Mouse (Mus musculus): ENCODE measurements around the gene Ccn5. TPM values are rescaled to one million over a fixed set of nuclear protein-coding genes. Genes with fewer than 3 reads are reported as not detected.

The Ccn5 gene
- polyA plus RNA-seq, 1 experiment from 2014 or later = not detected

GRCm38 (mm10) chr2:163809704-163810103 lies 11.0 kb upstream of the Ccn5 start:
- Histone ChIP-seq H3K4me3 (ENCODE audit: low read depth, low read length) (no peak overlapping the region), H3K27me3 (replicated peaks; ENCODE audit: control insufficient read depth, insufficient read depth, low read length) (no peaks in the 10 kb centered on the region), H3K9me3 (ENCODE audit: control insufficient read depth) (no peaks in the 10 kb centered on the region), H3K9ac (ENCODE audit: low read depth, low read length) (no peak overlapping the region), H3K4me2 (replicated peaks; ENCODE audit: low read depth) (no peak overlapping the region), H3K27ac (ENCODE audit: low read depth, low read length) (no peak overlapping the region), H3K4me1 (replicated peaks; ENCODE audit: control insufficient read depth, insufficient read depth, low read length) (no peaks in the 10 kb centered on the region), H3K36me3 (ENCODE audit: control insufficient read depth, insufficient read depth) (no peaks in the 10 kb centered on the region)
- 49% methylated on average over 7 of the region's 7 CpGs for WGBS
- ATAC-seq = no peak
- no peak for TF ChIP-seq CTCF (IDR thresholded peaks at IDR 0.05; ENCODE audit: low read depth)

- H3K9ac ChIP-seq (ENCODE audit: low read depth, low read length) = no peak overlapping the region
- no peaks in the 10 kb centered on the region for H3K36me3 ChIP-seq (ENCODE audit: control insufficient read depth, insufficient read depth)
- WGBS = 52% methylated on average over 5 of the region's 5 CpGs
- TF ChIP-seq CTCF (IDR thresholded peaks at IDR 0.05; ENCODE audit: low read depth) = no peak
- H3K4me1 ChIP-seq (replicated peaks; ENCODE audit: control insufficient read depth, insufficient read depth, low read length) = no peaks in the 10 kb centered on the region
- no peak overlapping the region for H3K27ac ChIP-seq (ENCODE audit: low read depth, low read length)
- H3K4me2 ChIP-seq (replicated peaks; ENCODE audit: low read depth) = no peak overlapping the region
- no peaks in the 10 kb centered on the region for H3K9me3 ChIP-seq (ENCODE audit: control insufficient read depth)
- no peaks in the 10 kb centered on the region for H3K27me3 ChIP-seq (replicated peaks; ENCODE audit: control insufficient read depth, insufficient read depth, low read length)
- H3K4me3 ChIP-seq (ENCODE audit: low read depth, low read length) = no peak overlapping the region
- no peak for ATAC-seq
Measured at GRCm38 (mm10) chr2:163813077-163813476, 7.6 kb upstream of the Ccn5 start.

GRCm38 (mm10) chr2:163814739-163815465 lies 5.8 kb upstream of the Ccn5 start:
- Histone ChIP-seq H3K27me3 (replicated peaks; ENCODE audit: control insufficient read depth, insufficient read depth, low read length) (no peaks in the 10 kb centered on the region), H3K27ac (ENCODE audit: low read depth, low read length) (no peak overlapping the region), H3K4me1 (replicated peaks; ENCODE audit: control insufficient read depth, insufficient read depth, low read length) (no peaks in the 10 kb centered on the region), H3K4me3 (ENCODE audit: low read depth, low read length) (no peak overlapping the region), H3K4me2 (replicated peaks; ENCODE audit: low read depth) (no peak overlapping the region), H3K36me3 (ENCODE audit: control insufficient read depth, insufficient read depth) (no peaks in the 10 kb centered on the region), H3K9ac (ENCODE audit: low read depth, low read length) (no peak overlapping the region), H3K9me3 (ENCODE audit: control insufficient read depth) (no peaks in the 10 kb centered on the region)
- 89% methylated on average over 9 of the region's 9 CpGs for WGBS
- no peak for TF ChIP-seq CTCF (IDR thresholded peaks at IDR 0.05; ENCODE audit: low read depth)
- ATAC-seq = no peak

- 0 out of 2 replicates have a peak overlapping the region, but pooled peaks have one; percentile 3 for H3K4me2 ChIP-seq (replicated peaks; ENCODE audit: low read depth)
- TF ChIP-seq CTCF (IDR thresholded peaks at IDR 0.05; ENCODE audit: low read depth) = peak; percentile 94
- WGBS = 10% methylated on average over 4 of the region's 4 CpGs
- no peak overlapping the region for H3K27ac ChIP-seq (ENCODE audit: low read depth, low read length)
- H3K36me3 ChIP-seq (ENCODE audit: control insufficient read depth, insufficient read depth) = no peaks in the 10 kb centered on the region
- H3K4me3 ChIP-seq (ENCODE audit: low read depth, low read length) = no peak overlapping the region
- H3K4me1 ChIP-seq (replicated peaks; ENCODE audit: control insufficient read depth, insufficient read depth, low read length) = no peaks in the 10 kb centered on the region
- H3K9ac ChIP-seq (ENCODE audit: low read depth, low read length) = no peak overlapping the region
- no peaks in the 10 kb centered on the region for H3K9me3 ChIP-seq (ENCODE audit: control insufficient read depth)
- no peak for ATAC-seq
- H3K27me3 ChIP-seq (replicated peaks; ENCODE audit: control insufficient read depth, insufficient read depth, low read length) = no peaks in the 10 kb centered on the region
Measured at GRCm38 (mm10) chr2:163823248-163823647, 2.6 kb downstream of the Ccn5 start.

GRCm38 (mm10) chr2:163823771-163824170 lies 3.1 kb downstream of the Ccn5 start:
- 0 out of 2 replicates have a peak overlapping the region, but pooled peaks have one; percentile 3 for H3K4me2 ChIP-seq (replicated peaks; ENCODE audit: low read depth)
- no peaks in the 10 kb centered on the region for H3K9me3 ChIP-seq (ENCODE audit: control insufficient read depth)
- no peaks in the 10 kb centered on the region for H3K4me1 ChIP-seq (replicated peaks; ENCODE audit: control insufficient read depth, insufficient read depth, low read length)
- H3K36me3 ChIP-seq (ENCODE audit: control insufficient read depth, insufficient read depth) = no peaks in the 10 kb centered on the region
- H3K27ac ChIP-seq (ENCODE audit: low read depth, low read length) = no peak overlapping the region
- ATAC-seq = no peak
- no peaks in the 10 kb centered on the region for H3K27me3 ChIP-seq (replicated peaks; ENCODE audit: control insufficient read depth, insufficient read depth, low read length)
- no peak overlapping the region for H3K9ac ChIP-seq (ENCODE audit: low read depth, low read length)
- no peak overlapping the region for H3K4me3 ChIP-seq (ENCODE audit: low read depth, low read length)
- WGBS = 34% methylated on average over 11 of the region's 11 CpGs
- no peak for TF ChIP-seq CTCF (IDR thresholded peaks at IDR 0.05; ENCODE audit: low read depth)

GRCm38 (mm10) chr2:163825861-163826260 lies 5.2 kb downstream of the Ccn5 start:
- H3K27me3 ChIP-seq (replicated peaks; ENCODE audit: control insufficient read depth, insufficient read depth, low read length) = no peaks in the 10 kb centered on the region
- no peak overlapping the region for H3K9ac ChIP-seq (ENCODE audit: low read depth, low read length)
- 57% methylated on average over 1 of the region's 1 CpGs for WGBS
- no peaks in the 10 kb centered on the region for H3K36me3 ChIP-seq (ENCODE audit: control insufficient read depth, insufficient read depth)
- no peak overlapping the region for H3K4me2 ChIP-seq (replicated peaks; ENCODE audit: low read depth)
- H3K9me3 ChIP-seq (ENCODE audit: control insufficient read depth) = no peaks in the 10 kb centered on the region
- no peak for ATAC-seq
- no peaks in the 10 kb centered on the region for H3K4me1 ChIP-seq (replicated peaks; ENCODE audit: control insufficient read depth, insufficient read depth, low read length)
- no peak overlapping the region for H3K27ac ChIP-seq (ENCODE audit: low read depth, low read length)
- no peak overlapping the region for H3K4me3 ChIP-seq (ENCODE audit: low read depth, low read length)
- TF ChIP-seq CTCF (IDR thresholded peaks at IDR 0.05; ENCODE audit: low read depth) = no peak

Measured in intestine, postnatal 0 days (tissue).